In the genomic region with DNA sequence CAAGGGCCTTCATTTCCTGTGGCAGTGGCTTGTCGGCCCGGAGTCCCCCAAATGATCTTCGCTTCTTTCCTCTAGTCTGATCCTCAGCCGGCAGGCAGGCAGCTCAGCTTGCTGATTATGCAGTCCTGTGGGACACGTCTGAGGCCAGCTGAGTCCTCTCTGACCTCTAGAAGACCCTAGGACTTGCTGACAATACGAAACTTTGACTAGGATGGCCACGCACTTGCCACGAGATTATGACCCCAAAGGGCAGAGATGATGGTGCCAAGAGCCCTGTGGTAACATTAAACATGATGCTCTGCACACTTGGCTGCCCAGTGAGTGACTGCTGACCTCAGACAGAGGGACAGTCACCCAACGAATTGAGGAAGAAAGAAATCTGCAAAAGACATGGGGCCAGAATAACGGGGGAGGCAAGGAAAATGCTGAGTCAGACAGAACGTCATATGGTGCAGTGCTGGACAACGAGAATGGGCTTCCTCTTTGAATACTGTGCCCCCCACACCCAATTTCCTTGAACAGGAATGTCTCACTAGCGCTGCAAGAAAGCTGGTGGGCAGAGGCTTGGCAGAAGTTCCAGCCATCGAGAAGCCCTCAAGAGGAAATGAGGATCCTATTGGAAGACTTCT, we compare ENCODE assay signal across 11 mouse cellular contexts.
DNase-seq lines count a peak whose midpoint lies in the region; ATAC-seq lines count a peak whose summit lies in the region.
"Had no signal": no experiment of that assay in that cellular context is flagged by ENCODE, and none has a peak within 500 bp of the region (broad histone marks: within the 10 kb centered on the region; RNA-seq: fewer than 3 reads in every experiment).

No protein-coding gene starts in this region.

- DNase-seq in adrenal gland, postnatal 10 days: peak; percentile 19
- no peak for DNase-seq in adrenal gland, adult 18-20 months (ENCODE audit: low spot score in 2 of 2)
- DNase-seq in kidney, adult 11 months: peak; percentile 79
- no peak for DNase-seq in liver, embryonic 13.5 days
- DNase-seq: right cerebral cortex, adult 18-20 months had no signal

- no peak overlapping the region for H3K27ac ChIP-seq in kidney, embryonic 16.5 days (ENCODE audit: low read length)
- H3K27ac ChIP-seq in brown adipose tissue, adult 24 weeks (replicated peaks; ENCODE audit: low read depth, low read length): peak overlapping the region; percentile 81
- H3K27ac ChIP-seq in liver, embryonic 13.5 days: peak overlapping the region; percentile 43; the same call in 1 of the 2 replicates
- H3K27ac ChIP-seq: stomach, embryonic 15.5 days had no signal

- no peak for ATAC-seq in kidney, embryonic 16.5 days (ENCODE audit: low FRiP score, low TSS enrichment)
- ATAC-seq in liver, embryonic 13.5 days (ENCODE audit: low read depth): peak; percentile 45
- no peak for ATAC-seq in inflammation-experienced regulatory T-cells, adult 6 months
- ATAC-seq in frontal cortex, adult (ENCODE audit: low TSS enrichment): no peak

- 0 out of 2 replicates have a peak, but pooled peaks cover 2% of the 10 kb centered on the region for H3K36me3 ChIP-seq in kidney, embryonic 16.5 days (ENCODE audit: insufficient read depth, low read length)
- peaks cover 9% of the 10 kb centered on the region; the same call in 1 of the 2 replicates for H3K36me3 ChIP-seq in liver, embryonic 13.5 days
- H3K36me3 ChIP-seq: stomach, embryonic 15.5 days had no signal

- H3K27me3 ChIP-seq in kidney, embryonic 16.5 days (ENCODE audit: insufficient read depth, low read length): no peaks in the 10 kb centered on the region
- H3K27me3 ChIP-seq in liver, embryonic 13.5 days: no peaks in the 10 kb centered on the region
- H3K27me3 ChIP-seq: megakaryocyte, embryonic 14.5 days; stomach, embryonic 15.5 days had no signal

- 47% methylated on average over 14 of the region's 14 CpGs for WGBS in kidney, embryonic 16.5 days
- WGBS in liver, embryonic 13.5 days (ENCODE audit: insufficient replicate concordance): 50% methylated on average over 14 of the region's 14 CpGs

- no peak overlapping the region for H3K9ac ChIP-seq in kidney, embryonic 16.5 days (replicated peaks; ENCODE audit: low read length)
- H3K9ac ChIP-seq in liver, embryonic 13.5 days: no peak overlapping the region
- H3K9ac ChIP-seq: stomach, embryonic 15.5 days had no signal

- H3K4me1 ChIP-seq in kidney, embryonic 16.5 days (ENCODE audit: insufficient read depth, low read length): no peaks in the 10 kb centered on the region; the same call in 1 of the 2 replicates
- H3K4me1 ChIP-seq in brown adipose tissue, adult 24 weeks (ENCODE audit: control insufficient read depth, insufficient read depth, insufficient read length, low read length): peaks cover 17% of the 10 kb centered on the region
- peaks cover 12% of the 10 kb centered on the region; the same call in 1 of the 2 replicates for H3K4me1 ChIP-seq in liver, embryonic 13.5 days (replicated peaks)
- H3K4me1 ChIP-seq: stomach, embryonic 15.5 days had no signal

- no peak overlapping the region for H3K4me2 ChIP-seq in kidney, embryonic 16.5 days (replicated peaks; ENCODE audit: low read depth, low read length)
- H3K4me2 ChIP-seq in liver, embryonic 13.5 days: no peak overlapping the region
- H3K4me2 ChIP-seq: stomach, embryonic 15.5 days had no signal

- H3K9me3 ChIP-seq in kidney, embryonic 16.5 days (ENCODE audit: low read length): no peaks in the 10 kb centered on the region
- no peaks in the 10 kb centered on the region for H3K9me3 ChIP-seq in liver, embryonic 13.5 days (replicated peaks)
- H3K9me3 ChIP-seq: stomach, embryonic 15.5 days had no signal

- no peak overlapping the region for H3K4me3 ChIP-seq in kidney, embryonic 16.5 days (ENCODE audit: low read length)
- no peak overlapping the region for H3K4me3 ChIP-seq in brown adipose tissue, adult 24 weeks (ENCODE audit: insufficient read depth, low read depth, low read length)
- H3K4me3 ChIP-seq in liver, embryonic 13.5 days (replicated peaks): no peak overlapping the region
- H3K4me3 ChIP-seq: megakaryocyte, embryonic 14.5 days; stomach, embryonic 15.5 days had no signal

Comparison
In these comparisons a context has a peak if more than half of its experiments do, and no peak if none do; other contexts are left out.
1. DNase-seq: peak in adrenal gland, postnatal 10 days (single experiment) and kidney, adult 11 months (single experiment); none in adrenal gland, adult 18-20 months (0 of 2) and liver, embryonic 13.5 days (single experiment).